Mouse (Mus musculus) lung, adult 2 months (tissue): Measurements from ENCODE around the gene Klhl40.

Source experiments
- CTCF ChIP-seq: fragments of 200-500 bp; IDR thresholded peaks from 2 replicates; pipeline ENCODE4 v1.5.1; 2011; ENCODE audit warnings: mild to moderate bottlenecking, low read length, control low read depth; ENCODE audit not compliant: insufficient read depth
- POLR2A ChIP-seq: fragments of 200-500 bp; IDR thresholded peaks from 2 replicates; pipeline ENCODE4 v1.6.1; 2011; ENCODE audit warnings: low read depth, mild to moderate bottlenecking, control low read depth, low read length, borderline replicate concordance; ENCODE audit errors: extremely low read depth

DNA sequence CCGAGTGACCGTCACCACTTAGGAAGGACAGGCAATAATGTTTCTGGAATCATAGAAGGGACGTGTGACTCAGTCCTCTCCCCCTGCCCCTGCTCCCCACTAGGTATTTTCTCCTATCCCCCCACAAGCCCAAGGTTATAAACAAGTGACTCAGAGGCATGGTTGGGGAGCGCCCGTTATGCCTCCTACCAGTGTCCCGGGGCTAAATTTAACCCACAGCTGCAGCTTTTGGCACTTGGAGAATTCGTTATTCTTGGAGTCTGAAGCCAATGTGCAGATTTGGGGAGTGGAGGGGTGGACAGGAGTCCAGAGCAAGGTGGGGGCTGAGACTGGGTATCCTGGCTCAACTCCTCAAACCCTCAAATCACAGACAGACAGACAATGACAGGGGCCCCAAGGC, 896 bp upstream of the Klhl40 start:
- TF ChIP-seq CTCF (no peak), POLR2A (no peak)
